Mouse (Mus musculus): ENCODE results near the gene Ireb2.
"Not testable (repeated sequence)": the region's sequence is repeated elsewhere in the genome, so short reads cannot be mapped to it uniquely, and the experiment has no call there.

- TF ChIP-seq EP300 (optimal IDR thresholded peaks at IDR 0.05); CTCF (IDR thresholded peaks at IDR 0.05; ENCODE audit: low read depth): not testable (repeated sequence)
These were observed 27.5 kb upstream of the Ireb2 start for GRCm38 (mm10) chr9:54835951-54836717.
